Mouse (Mus musculus): ENCODE data around the gene Aanat. TPM values are rescaled to one million over a fixed set of nuclear protein-coding genes. Genes with fewer than 3 reads are reported as not detected.

Aanat gene
- total RNA-seq (2021): not detected

GRCm38 (mm10) chr11:116586310-116586709, at the start of gene Aanat:
Aanat (plus strand) TSS chr11:116586432.
- intact Hi-C loops (cut with DNase I): loop anchor here (5.0 kb wide), 1 partner anchor 34 kb away; no protein-coding TSS in a partner anchor
- no peak for DNase-seq

- intact Hi-C loops (cut with DNase I): no loop called here
- DNase-seq: no peak
Observed at GRCm38 (mm10) chr11:116536685-116537084, 49.5 kb upstream of the Aanat start.

GRCm38 (mm10) chr11:116537388-116537787, 48.8 kb upstream of the Aanat start:
- no peak for DNase-seq
- intact Hi-C loops (cut with DNase I): no loop called here

- no peak for DNase-seq
- intact Hi-C loops (cut with DNase I): no loop called here
Observed at GRCm38 (mm10) chr11:116538142-116538735, 48.0 kb upstream of the Aanat start.

- intact Hi-C loops (cut with DNase I): no loop called here
- no peak for DNase-seq
Observed at GRCm38 (mm10) chr11:116541183-116541582, 45.0 kb upstream of the Aanat start.

- intact Hi-C loops (cut with DNase I): no loop called here
- DNase-seq: peak; percentile 42 to 69
Observed at GRCm38 (mm10) chr11:116543110-116543509, 43.1 kb upstream of the Aanat start.

- peak in 1 of 2 experiments; percentile 53 for DNase-seq
- intact Hi-C loops (cut with DNase I): no loop called here
Observed at GRCm38 (mm10) chr11:116547296-116548060, 38.8 kb upstream of the Aanat start.

- intact Hi-C loops (cut with DNase I): no loop called here
- no peak for DNase-seq
Observed at GRCm38 (mm10) chr11:116548780-116549179, 37.5 kb upstream of the Aanat start.

GRCm38 (mm10) chr11:116549273-116550038, 36.8 kb upstream of the Aanat start:
- intact Hi-C loops (cut with DNase I): loop anchor here (5.0 to 10.0 kb wide), 2 partner anchors 38 to 255 kb away; partner anchors contain the start of gene Aanat
- peak; percentile 38 to 40 for DNase-seq

GRCm38 (mm10) chr11:116550748-116551147, 35.5 kb upstream of the Aanat start:
- DNase-seq: peak in 1 of 2 experiments; percentile 47
- intact Hi-C loops (cut with DNase I): loop anchor here (5.0 to 10.0 kb wide), 2 partner anchors 37 to 254 kb away; partner anchors contain the start of gene Aanat

- intact Hi-C loops (cut with DNase I): loop anchor here (5.0 to 10.0 kb wide), 2 partner anchors 35 to 253 kb away; partner anchors contain the start of gene Aanat
Observed at GRCm38 (mm10) chr11:116552194-116552593, 34.0 kb upstream of the Aanat start.

GRCm38 (mm10) chr11:116554171-116554878, 31.9 kb upstream of the Aanat start:
- DNase-seq: peak; percentile 57 to 67
- intact Hi-C loops (cut with DNase I): loop anchor here (1.0 to 10.0 kb wide), 3 partner anchors 33 to 250 kb away; partner anchors contain the start of genes Aanat and Rhbdf2

More at GRCm38 (mm10) chr11:116552194-116552593, 34.0 kb upstream of the Aanat start:
- no peak for DNase-seq

- DNase-seq: no peak
- intact Hi-C loops (cut with DNase I): loop anchor here (10.0 kb wide), 1 partner anchor 249 kb away; no protein-coding TSS in a partner anchor
Observed at GRCm38 (mm10) chr11:116555572-116555971, 30.7 kb upstream of the Aanat start.

GRCm38 (mm10) chr11:116556308-116556707, 29.9 kb upstream of the Aanat start:
- intact Hi-C loops (cut with DNase I): loop anchor here (10.0 kb wide), 1 partner anchor 248 kb away; no protein-coding TSS in a partner anchor
- DNase-seq: no peak

GRCm38 (mm10) chr11:116565283-116566041, 20.8 kb upstream of the Aanat start:
- intact Hi-C loops (cut with DNase I): no loop called here
- DNase-seq: no peak

- intact Hi-C loops (cut with DNase I): no loop called here
- DNase-seq: no peak
Observed at GRCm38 (mm10) chr11:116567531-116567930, 18.7 kb upstream of the Aanat start.

GRCm38 (mm10) chr11:116570821-116571220, 15.4 kb upstream of the Aanat start:
- DNase-seq: no peak
- intact Hi-C loops (cut with DNase I): no loop called here

- intact Hi-C loops (cut with DNase I): no loop called here
- peak; percentile 65 to 69 for DNase-seq
Observed at GRCm38 (mm10) chr11:116571767-116572679, 14.2 kb upstream of the Aanat start.
